18 mouse cellular contexts compared by ENCODE assay signal in the genomic region with DNA sequence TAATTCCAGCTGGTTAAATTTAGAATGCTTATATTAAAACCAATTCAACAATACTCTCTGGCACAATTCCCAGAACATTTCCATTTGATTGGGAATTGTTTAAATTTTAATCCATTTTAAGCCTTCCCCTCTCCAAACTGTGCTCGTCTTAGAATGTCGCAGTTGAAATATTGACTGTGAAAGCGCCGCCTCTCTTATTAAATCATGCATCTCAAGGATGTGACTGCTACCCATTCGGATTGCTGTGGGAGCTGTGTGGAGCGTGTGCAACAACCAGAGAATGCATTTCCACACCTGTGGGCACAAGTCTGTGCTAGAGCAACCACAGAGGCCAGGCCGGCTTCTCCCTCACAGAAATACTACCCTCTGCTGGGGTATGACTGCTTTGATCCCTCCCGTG.
DNase-seq lines count a peak whose midpoint lies in the region; ATAC-seq and TF ChIP-seq lines count a peak whose summit lies in the region.
"Had no signal": no experiment of that assay in that cellular context is flagged by ENCODE, and none has a peak within 500 bp of the region (broad histone marks: within the 10 kb centered on the region; RNA-seq: fewer than 3 reads in every experiment).

No protein-coding gene starts in this region.

- no peak overlapping the region for H3K4me2 ChIP-seq in forebrain, embryonic 13.5 days
- no peak overlapping the region for H3K4me2 ChIP-seq in limb, embryonic 14.5 days (replicated peaks; ENCODE audit: low read depth, low read length, severe bottlenecking)
- H3K4me2 ChIP-seq: stomach, embryonic 15.5 days had no signal

- H3K4me1 ChIP-seq in forebrain, embryonic 13.5 days = peaks cover 14% of the 10 kb centered on the region
- no peaks in the 10 kb centered on the region; the same call in 1 of the 2 replicates for H3K4me1 ChIP-seq in forebrain, embryonic 10.5 days
- H3K4me1 ChIP-seq in limb, embryonic 14.5 days (ENCODE audit: control insufficient read depth, insufficient read depth, low read length) = no peaks in the 10 kb centered on the region
- peaks cover 11% of the 10 kb centered on the region for H3K4me1 ChIP-seq in limb, embryonic 10.5 days
- H3K4me1 ChIP-seq: hindbrain, embryonic 10.5 days; stomach, embryonic 15.5 days had no signal

- DNase-seq in forebrain, embryonic 10.5 days (ENCODE audit: extremely low spot score, low spot score) = no peak
- DNase-seq in limb, embryonic 14.5 days (ENCODE audit: low spot score) = peak; percentile 41
- DNase-seq in limb, embryonic 10.5 days (ENCODE audit: low spot score) = no peak
- DNase-seq in retina, postnatal 1 day = peak; percentile 7
- no peak for DNase-seq in retina, embryonic 14.5 days (ENCODE audit: low spot score)
- DNase-seq in telencephalon, adult 2 months (ENCODE audit: low read depth, low spot score) = peak; percentile 11
- DNase-seq in spleen, adult 18-20 months = no peak
- DNase-seq: adrenal gland, adult 8-10 months; cerebellum, adult 8-10 months; gastrocnemius, postnatal 14 days; heart, adult 2 months; kidney, adult 18-20 months; kidney, postnatal 14 days; layer of hippocampus, adult 9-11 months; lung, adult 18-20 months had no signal

- no peak overlapping the region for H3K9ac ChIP-seq in forebrain, embryonic 13.5 days
- H3K9ac ChIP-seq in limb, embryonic 14.5 days (ENCODE audit: low read depth, low read length, severe bottlenecking) = no peak overlapping the region
- H3K9ac ChIP-seq: stomach, embryonic 15.5 days had no signal

- WGBS in forebrain, embryonic 13.5 days = 63% methylated on average over 8 of the region's 8 CpGs
- whole genome bisulfite sequencing in forebrain, embryonic 10.5 days = 92% methylated on average over 8 of the region's 8 CpGs
- WGBS in limb, embryonic 14.5 days = 68% methylated on average over 8 of the region's 8 CpGs
- WGBS in limb, embryonic 10.5 days = 79% methylated on average over 8 of the region's 8 CpGs

- no peaks in the 10 kb centered on the region for H3K36me3 ChIP-seq in forebrain, embryonic 13.5 days (ENCODE audit: poor library complexity, severe bottlenecking)
- no peaks in the 10 kb centered on the region for H3K36me3 ChIP-seq in forebrain, embryonic 10.5 days (replicated peaks)
- no peaks in the 10 kb centered on the region for H3K36me3 ChIP-seq in limb, embryonic 14.5 days (ENCODE audit: control insufficient read depth, insufficient read depth, low read length)
- no peaks in the 10 kb centered on the region for H3K36me3 ChIP-seq in limb, embryonic 10.5 days
- H3K36me3 ChIP-seq: hindbrain, embryonic 10.5 days; stomach, embryonic 15.5 days had no signal

- no peak overlapping the region for H3K27ac ChIP-seq in forebrain, embryonic 13.5 days
- no peak overlapping the region for H3K27ac ChIP-seq in forebrain, embryonic 10.5 days
- H3K27ac ChIP-seq in limb, embryonic 14.5 days (replicated peaks; ENCODE audit: low read depth, low read length) = no peak overlapping the region
- no peak overlapping the region for H3K27ac ChIP-seq in limb, embryonic 10.5 days
- H3K27ac ChIP-seq: heart, adult 2 months; hindbrain, embryonic 10.5 days had no signal

- peak; percentile 76 for ATAC-seq in forebrain, embryonic 13.5 days
- ATAC-seq in limb, embryonic 14.5 days (ENCODE audit: low FRiP score, low read depth) = no peak

- H3K9me3 ChIP-seq in forebrain, embryonic 13.5 days (replicated peaks) = no peaks in the 10 kb centered on the region
- H3K9me3 ChIP-seq in forebrain, embryonic 10.5 days = no peaks in the 10 kb centered on the region
- H3K9me3 ChIP-seq in limb, embryonic 14.5 days (ENCODE audit: control insufficient read depth, low read length) = no peaks in the 10 kb centered on the region
- H3K9me3 ChIP-seq in limb, embryonic 10.5 days (replicated peaks) = no peaks in the 10 kb centered on the region
- H3K9me3 ChIP-seq: hindbrain, embryonic 10.5 days; stomach, embryonic 15.5 days had no signal

- H3K27me3 ChIP-seq in forebrain, embryonic 13.5 days = no peaks in the 10 kb centered on the region
- no peaks in the 10 kb centered on the region for H3K27me3 ChIP-seq in forebrain, embryonic 10.5 days (ENCODE audit: poor library complexity, severe bottlenecking)
- no peaks in the 10 kb centered on the region for H3K27me3 ChIP-seq in limb, embryonic 14.5 days (ENCODE audit: control insufficient read depth, insufficient read depth, low read length)
- H3K27me3 ChIP-seq in limb, embryonic 10.5 days (ENCODE audit: low read depth, poor library complexity, severe bottlenecking) = no peaks in the 10 kb centered on the region
- H3K27me3 ChIP-seq: stomach, embryonic 15.5 days had no signal

- no peak for TF ChIP-seq POLR2A in limb, embryonic 14.5 days (IDR thresholded peaks at IDR 0.05; ENCODE audit: borderline replicate concordance, extremely low read depth, insufficient read depth, insufficient read length)

- no peak overlapping the region for H3K4me3 ChIP-seq in forebrain, embryonic 13.5 days
- H3K4me3 ChIP-seq in forebrain, embryonic 10.5 days = no peak overlapping the region
- H3K4me3 ChIP-seq in limb, embryonic 14.5 days (replicated peaks; ENCODE audit: low read length) = no peak overlapping the region
- no peak overlapping the region for H3K4me3 ChIP-seq in limb, embryonic 10.5 days
- H3K4me3 ChIP-seq: heart, adult 2 months; hindbrain, embryonic 10.5 days; stomach, embryonic 15.5 days had no signal

Comparison
In these comparisons a context has a peak if more than half of its experiments do, and no peak if none do; other contexts are left out.
1. DNase-seq: peak in limb, embryonic 14.5 days (single experiment), retina, postnatal 1 day (single experiment) and telencephalon, adult 2 months (single experiment); none in forebrain, embryonic 10.5 days (single experiment), limb, embryonic 10.5 days (single experiment), retina, embryonic 14.5 days (single experiment) and spleen, adult 18-20 months (0 of 2).